Mouse (Mus musculus): ENCODE results near the gene Lmo1. TPM values are rescaled to one million over a fixed set of nuclear protein-coding genes. Genes with fewer than 3 reads are reported as not detected.
"Not testable (repeated sequence)": the region's sequence is repeated elsewhere in the genome, so short reads cannot be mapped to it uniquely, and the experiment has no call there.

The Lmo1 gene
- polyA plus RNA-seq, 1 experiment from 2014 or later = 170 TPM

DNA sequence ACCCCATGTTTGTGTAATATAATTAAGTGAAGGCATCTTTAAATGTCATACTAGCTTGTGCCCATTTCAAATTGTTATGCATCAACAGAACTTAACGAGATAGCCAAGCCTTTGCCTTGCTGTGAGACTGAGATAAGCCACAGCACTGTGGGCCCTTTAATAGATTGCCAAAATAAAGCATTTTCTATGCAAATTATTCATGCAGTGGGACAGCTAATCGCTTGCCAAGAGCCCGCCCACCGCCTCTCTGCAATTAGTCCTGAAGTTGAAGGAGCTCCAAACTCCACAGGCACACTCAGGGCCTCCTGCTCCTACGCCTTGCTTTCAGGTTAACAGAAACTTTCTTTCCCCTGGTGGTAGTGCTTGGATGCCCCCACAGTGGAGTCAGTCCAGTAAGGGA is 64.0 kb downstream of the Lmo1 start:
- Histone ChIP-seq H3K4me2 (ENCODE audit: low read length) (no peak overlapping the region), H3K36me3 (ENCODE audit: control insufficient read depth, insufficient read depth, low read length) (no peaks in the 10 kb centered on the region), H3K4me3 (replicated peaks; ENCODE audit: low read depth, low read length) (no peak overlapping the region), H3K27ac (replicated peaks; ENCODE audit: low read depth, low read length) (no peak overlapping the region), H3K4me1 (ENCODE audit: control insufficient read depth, insufficient read depth, low read length) (peaks cover 20% of the 10 kb centered on the region), H3K9ac (replicated peaks; ENCODE audit: low read length) (no peak overlapping the region), H3K27me3 (ENCODE audit: control insufficient read depth, insufficient read depth, low read length) (no peaks in the 10 kb centered on the region), H3K9me3 (ENCODE audit: control insufficient read depth, low read length) (no peaks in the 10 kb centered on the region)
- DNase-seq (peak; percentile 73), ATAC-seq (ENCODE audit: low FRiP score, low TSS enrichment) (0 out of 2 replicates have a peak, but pooled peaks have one; percentile 38)
- 33% methylated on average over 5 of the region's 5 CpGs for WGBS

DNA sequence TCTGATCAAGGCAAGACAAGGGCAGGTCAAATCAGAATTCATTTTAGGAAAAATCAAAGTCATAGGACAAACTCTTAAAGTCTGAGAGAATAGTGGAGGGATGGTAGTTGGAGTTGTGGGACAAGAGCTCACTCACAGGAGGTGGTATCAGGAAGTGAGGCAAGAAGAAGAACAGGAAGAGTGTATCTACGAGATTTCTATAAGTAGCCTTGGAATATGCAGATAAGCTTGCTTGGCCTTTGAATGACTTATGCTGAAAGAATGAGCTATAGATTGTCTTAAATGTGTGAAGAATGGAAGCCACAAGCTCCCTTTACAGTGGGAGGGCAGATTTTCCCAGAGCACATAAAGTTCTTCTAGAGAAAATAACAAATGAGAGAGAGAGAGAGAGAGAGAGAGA is 70.1 kb downstream of the Lmo1 start:
- H3K9me3 ChIP-seq (ENCODE audit: control insufficient read depth, low read length) = no peaks in the 10 kb centered on the region
- H3K4me2 ChIP-seq (ENCODE audit: low read length) = no peak overlapping the region
- DNase-seq = no peak
- H3K9ac ChIP-seq (replicated peaks; ENCODE audit: low read length) = no peak overlapping the region
- ATAC-seq (ENCODE audit: low FRiP score, low TSS enrichment) = no peak
- no peaks in the 10 kb centered on the region for H3K27me3 ChIP-seq (ENCODE audit: control insufficient read depth, insufficient read depth, low read length)
- 87% methylated on average over 1 of the region's 1 CpGs for WGBS
- H3K36me3 ChIP-seq (ENCODE audit: control insufficient read depth, insufficient read depth, low read length) = no peaks in the 10 kb centered on the region
- no peak overlapping the region for H3K4me3 ChIP-seq (replicated peaks; ENCODE audit: low read depth, low read length)
- H3K27ac ChIP-seq (replicated peaks; ENCODE audit: low read depth, low read length) = no peak overlapping the region
- no peaks in the 10 kb centered on the region for H3K4me1 ChIP-seq (ENCODE audit: control insufficient read depth, insufficient read depth, low read length)

DNA sequence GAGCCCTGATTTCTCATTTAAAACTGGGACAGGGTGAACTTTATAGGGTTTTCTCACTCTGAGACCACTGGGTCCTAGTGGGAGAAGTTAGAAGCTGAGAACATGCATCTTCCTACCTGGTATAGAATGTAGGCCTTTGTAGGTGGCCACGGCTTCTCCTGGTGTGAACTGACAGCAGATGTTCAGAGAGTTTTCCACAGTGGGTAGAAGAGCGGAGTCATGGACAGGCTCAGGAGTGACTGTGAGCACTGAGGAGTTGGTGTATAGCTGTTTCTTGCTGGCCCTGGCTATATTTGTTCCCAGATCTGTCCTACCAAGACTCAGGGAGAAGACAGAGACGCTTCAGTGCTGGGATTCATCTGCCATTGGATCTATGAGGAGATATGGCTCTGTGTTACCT is 73.8 kb downstream of the Lmo1 start:
- DNase-seq (no peak), ATAC-seq (ENCODE audit: low FRiP score, low TSS enrichment) (no peak)
- Histone ChIP-seq H3K9ac (replicated peaks; ENCODE audit: low read length) (no peak overlapping the region), H3K4me2 (ENCODE audit: low read length) (no peak overlapping the region), H3K27ac (replicated peaks; ENCODE audit: low read depth, low read length) (no peak overlapping the region), H3K27me3 (ENCODE audit: control insufficient read depth, insufficient read depth, low read length) (no peaks in the 10 kb centered on the region), H3K9me3 (ENCODE audit: control insufficient read depth, low read length) (no peaks in the 10 kb centered on the region), H3K4me3 (replicated peaks; ENCODE audit: low read depth, low read length) (no peak overlapping the region), H3K4me1 (ENCODE audit: control insufficient read depth, insufficient read depth, low read length) (no peaks in the 10 kb centered on the region), H3K36me3 (ENCODE audit: control insufficient read depth, insufficient read depth, low read length) (no peaks in the 10 kb centered on the region)
- 95% methylated on average over 3 of the region's 3 CpGs for WGBS

- Histone ChIP-seq H3K9me3 (ENCODE audit: control insufficient read depth, low read length) (no peaks in the 10 kb centered on the region), H3K36me3 (ENCODE audit: control insufficient read depth, insufficient read depth, low read length) (no peaks in the 10 kb centered on the region), H3K27me3 (ENCODE audit: control insufficient read depth, insufficient read depth, low read length) (no peaks in the 10 kb centered on the region), H3K4me3 (replicated peaks; ENCODE audit: low read depth, low read length) (no peak overlapping the region), H3K4me1 (ENCODE audit: control insufficient read depth, insufficient read depth, low read length) (no peaks in the 10 kb centered on the region), H3K4me2 (ENCODE audit: low read length) (no peak overlapping the region), H3K9ac (replicated peaks; ENCODE audit: low read length) (no peak overlapping the region), H3K27ac (replicated peaks; ENCODE audit: low read depth, low read length) (no peak overlapping the region)
- peak; percentile 60; the same call in 1 of the 2 replicates for ATAC-seq (ENCODE audit: low FRiP score, low TSS enrichment)
- DNase-seq = peak; percentile 85
- 20% methylated on average over 6 of the region's 6 CpGs for WGBS
Observed at GRCm38 (mm10) chr7:109098145-109099018, 76.6 kb downstream of the Lmo1 start.

- ATAC-seq (ENCODE audit: low FRiP score, low TSS enrichment) (no peak), DNase-seq (no peak)
- Histone ChIP-seq H3K4me2 (ENCODE audit: low read length) (no peak overlapping the region), H3K27me3 (ENCODE audit: control insufficient read depth, insufficient read depth, low read length) (no peaks in the 10 kb centered on the region), H3K4me1 (ENCODE audit: control insufficient read depth, insufficient read depth, low read length) (no peaks in the 10 kb centered on the region), H3K4me3 (replicated peaks; ENCODE audit: low read depth, low read length) (no peak overlapping the region), H3K27ac (replicated peaks; ENCODE audit: low read depth, low read length) (no peak overlapping the region), H3K9ac (replicated peaks; ENCODE audit: low read length) (no peak overlapping the region), H3K9me3 (ENCODE audit: control insufficient read depth, low read length) (no peaks in the 10 kb centered on the region), H3K36me3 (ENCODE audit: control insufficient read depth, insufficient read depth, low read length) (no peaks in the 10 kb centered on the region)
- WGBS = 75% methylated on average over 7 of the region's 7 CpGs
Observed at GRCm38 (mm10) chr7:109097203-109097602, 77.8 kb downstream of the Lmo1 start.

DNA sequence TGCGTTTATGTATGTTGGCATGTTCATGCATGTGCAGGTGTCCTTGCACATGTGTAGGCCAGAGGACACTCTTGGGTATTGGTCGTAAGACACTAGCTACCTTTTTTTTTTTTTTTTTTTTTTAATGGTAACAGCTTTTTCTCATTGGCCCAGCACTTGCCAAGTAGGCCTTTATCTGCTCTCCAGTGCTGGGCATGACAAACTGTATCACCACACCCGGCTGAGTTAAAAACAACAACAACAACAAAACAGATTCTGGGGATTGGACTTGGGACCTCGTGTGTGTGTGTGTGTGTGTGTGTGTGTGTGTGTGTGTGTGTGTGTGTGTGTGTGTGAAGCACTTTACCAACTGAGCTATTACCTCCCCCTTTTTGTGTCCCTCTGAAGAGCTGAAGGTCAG is 78.4 kb downstream of the Lmo1 start:
- ATAC-seq (ENCODE audit: low FRiP score, low TSS enrichment) (no peak), DNase-seq (no peak)
- no peaks in the 10 kb centered on the region for H3K9me3 ChIP-seq (ENCODE audit: control insufficient read depth, low read length)
- no peak overlapping the region for H3K4me2 ChIP-seq (ENCODE audit: low read length)
- H3K27ac ChIP-seq (replicated peaks; ENCODE audit: low read depth, low read length) = no peak overlapping the region
- H3K9ac ChIP-seq (replicated peaks; ENCODE audit: low read length) = no peak overlapping the region
- H3K4me3 ChIP-seq (replicated peaks; ENCODE audit: low read depth, low read length) = no peak overlapping the region
- H3K36me3 ChIP-seq (ENCODE audit: control insufficient read depth, insufficient read depth, low read length) = no peaks in the 10 kb centered on the region
- 83% methylated on average over 4 of the region's 4 CpGs for WGBS
- H3K27me3 ChIP-seq (ENCODE audit: control insufficient read depth, insufficient read depth, low read length) = no peaks in the 10 kb centered on the region
- no peaks in the 10 kb centered on the region for H3K4me1 ChIP-seq (ENCODE audit: control insufficient read depth, insufficient read depth, low read length)

GRCm38 (mm10) chr7:109094294-109094693 is 80.7 kb downstream of the Lmo1 start:
- Histone ChIP-seq H3K27me3 (ENCODE audit: control insufficient read depth, insufficient read depth, low read length) (no peaks in the 10 kb centered on the region), H3K4me2 (ENCODE audit: low read length) (no peak overlapping the region), H3K27ac (replicated peaks; ENCODE audit: low read depth, low read length) (no peak overlapping the region), H3K4me3 (replicated peaks; ENCODE audit: low read depth, low read length) (no peak overlapping the region), H3K4me1 (ENCODE audit: control insufficient read depth, insufficient read depth, low read length) (peaks cover 3% of the 10 kb centered on the region; the same call in 1 of the 2 replicates), H3K9me3 (ENCODE audit: control insufficient read depth, low read length) (no peaks in the 10 kb centered on the region), H3K36me3 (ENCODE audit: control insufficient read depth, insufficient read depth, low read length) (no peaks in the 10 kb centered on the region), H3K9ac (replicated peaks; ENCODE audit: low read length) (no peak overlapping the region)
- no peak for ATAC-seq (ENCODE audit: low FRiP score, low TSS enrichment)
- no peak for DNase-seq
- 91% methylated on average over 7 of the region's 7 CpGs for WGBS

- not testable (repeated sequence) for ATAC-seq (ENCODE audit: low FRiP score, low TSS enrichment); H3K4me2 ChIP-seq (ENCODE audit: low read length); H3K9ac ChIP-seq (replicated peaks; ENCODE audit: low read length); H3K9me3 ChIP-seq (ENCODE audit: control insufficient read depth, low read length); H3K27me3 ChIP-seq (ENCODE audit: control insufficient read depth, insufficient read depth, low read length); H3K4me1 ChIP-seq (ENCODE audit: control insufficient read depth, insufficient read depth, low read length); H3K4me3 ChIP-seq (replicated peaks; ENCODE audit: low read depth, low read length); H3K27ac ChIP-seq (replicated peaks; ENCODE audit: low read depth, low read length); DNase-seq; H3K36me3 ChIP-seq (ENCODE audit: control insufficient read depth, insufficient read depth, low read length)
- 88% methylated on average over 2 of the region's 2 CpGs for WGBS
Observed at GRCm38 (mm10) chr7:109091316-109091715, 83.7 kb downstream of the Lmo1 start.

All from midbrain, embryonic 14.5 days (tissue).